In the genomic region with DNA sequence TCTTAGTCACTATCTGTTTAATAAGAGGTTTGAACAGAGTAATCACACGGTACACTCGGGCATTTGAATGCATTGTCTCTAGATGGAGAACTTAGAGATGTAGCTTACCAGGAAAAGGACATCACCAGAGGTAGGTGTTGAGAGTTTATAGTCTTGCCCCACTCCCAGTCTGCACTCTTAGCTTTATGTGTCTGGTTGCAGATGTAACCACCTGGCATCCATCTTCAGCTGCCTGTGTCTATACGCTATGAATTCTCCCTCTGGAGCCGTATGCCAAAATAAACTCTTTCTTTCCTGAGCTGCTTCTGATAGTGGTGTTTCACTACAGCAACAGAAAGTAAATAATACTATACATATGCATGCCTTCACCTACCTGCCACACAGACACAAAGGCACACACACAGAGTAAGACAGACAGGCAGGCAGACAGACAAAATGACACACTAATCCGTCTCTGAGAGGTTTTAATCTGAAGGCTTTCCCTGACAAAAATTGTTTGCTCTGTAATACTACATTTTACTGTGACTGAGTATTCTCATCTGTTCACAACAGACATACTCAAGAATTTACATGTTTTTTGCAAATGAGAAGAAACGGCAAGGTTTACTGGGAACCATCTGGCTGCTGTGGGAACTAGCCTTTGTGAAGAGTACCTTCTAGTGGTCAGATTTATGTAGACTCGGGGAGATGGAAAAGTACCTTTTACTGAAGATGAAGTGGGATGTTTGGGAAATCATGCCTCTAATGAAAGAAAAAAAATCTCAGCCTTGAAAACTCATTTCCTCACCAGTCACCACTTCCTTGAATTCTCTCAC, we compare ENCODE assay signal across 8 mouse cellular contexts.
DNase-seq lines count a peak whose midpoint lies in the region; ATAC-seq lines count a peak whose summit lies in the region.

No protein-coding gene starts in this region.

- H3K9ac ChIP-seq in forebrain, embryonic 14.5 days (ENCODE audit: low read length): no peak overlapping the region
- H3K9ac ChIP-seq in forebrain, embryonic 11.5 days (ENCODE audit: low read length): no peak overlapping the region
- H3K9ac ChIP-seq in neural tube, embryonic 12.5 days: no peak overlapping the region
- no peak overlapping the region for H3K9ac ChIP-seq in kidney, embryonic 15.5 days

- no peaks in the 10 kb centered on the region for H3K9me3 ChIP-seq in forebrain, embryonic 14.5 days (replicated peaks; ENCODE audit: control insufficient read depth, low read length)
- no peaks in the 10 kb centered on the region for H3K9me3 ChIP-seq in forebrain, embryonic 11.5 days (ENCODE audit: control insufficient read depth, low read length)
- no peaks in the 10 kb centered on the region for H3K9me3 ChIP-seq in neural tube, embryonic 12.5 days
- no peaks in the 10 kb centered on the region for H3K9me3 ChIP-seq in kidney, embryonic 15.5 days (replicated peaks)

- ATAC-seq in forebrain, embryonic 14.5 days: no peak
- no peak for ATAC-seq in forebrain, embryonic 11.5 days (replicated peaks; ENCODE audit: low FRiP score)
- ATAC-seq in neural tube, embryonic 12.5 days (ENCODE audit: low FRiP score, low read depth): 0 out of 2 replicates have a peak, but pooled peaks have one; percentile 44
- peak; percentile 81 for ATAC-seq in kidney, embryonic 15.5 days (replicated peaks; ENCODE audit: low FRiP score)

- peak; percentile 59 for DNase-seq in forebrain, embryonic 14.5 days (ENCODE audit: low spot score)
- no peak for DNase-seq in forebrain, embryonic 11.5 days (ENCODE audit: low spot score)
- no peak for DNase-seq in neural tube, embryonic 10.5 days (ENCODE audit: extremely low spot score, low spot score)
- DNase-seq in right cerebral cortex, postnatal 25 days: peak; percentile 4
- no peak for DNase-seq in B cell, adult 2 months
- DNase-seq in left cerebral cortex, adult 11 months (ENCODE audit: low spot score): no peak

- H3K4me3 ChIP-seq in forebrain, embryonic 14.5 days (ENCODE audit: low read depth, low read length): no peak overlapping the region
- no peak overlapping the region for H3K4me3 ChIP-seq in forebrain, embryonic 11.5 days (ENCODE audit: low read depth, low read length)
- H3K4me3 ChIP-seq in neural tube, embryonic 12.5 days: no peak overlapping the region
- no peak overlapping the region for H3K4me3 ChIP-seq in kidney, embryonic 15.5 days (replicated peaks)

- H3K4me1 ChIP-seq in forebrain, embryonic 14.5 days (ENCODE audit: control insufficient read depth, insufficient read depth, low read length): no peaks in the 10 kb centered on the region
- H3K4me1 ChIP-seq in forebrain, embryonic 11.5 days (replicated peaks; ENCODE audit: control insufficient read depth, insufficient read depth, low read length): no peaks in the 10 kb centered on the region
- no peaks in the 10 kb centered on the region for H3K4me1 ChIP-seq in neural tube, embryonic 12.5 days
- no peaks in the 10 kb centered on the region for H3K4me1 ChIP-seq in kidney, embryonic 15.5 days

- H3K4me2 ChIP-seq in forebrain, embryonic 14.5 days (ENCODE audit: low read length): no peak overlapping the region
- no peak overlapping the region for H3K4me2 ChIP-seq in forebrain, embryonic 11.5 days (ENCODE audit: low read depth, low read length, severe bottlenecking)
- no peak overlapping the region for H3K4me2 ChIP-seq in neural tube, embryonic 12.5 days (replicated peaks)
- no peak overlapping the region for H3K4me2 ChIP-seq in kidney, embryonic 15.5 days

- H3K27ac ChIP-seq in forebrain, embryonic 14.5 days (ENCODE audit: low read depth, low read length): no peak overlapping the region
- H3K27ac ChIP-seq in forebrain, embryonic 11.5 days (ENCODE audit: low read depth, low read length): no peak overlapping the region
- H3K27ac ChIP-seq in neural tube, embryonic 12.5 days: no peak overlapping the region
- no peak overlapping the region for H3K27ac ChIP-seq in kidney, embryonic 15.5 days

- H3K36me3 ChIP-seq in forebrain, embryonic 14.5 days (ENCODE audit: control insufficient read depth, insufficient read depth, low read length): no peaks in the 10 kb centered on the region
- H3K36me3 ChIP-seq in forebrain, embryonic 11.5 days (ENCODE audit: control insufficient read depth, insufficient read depth, low read length): no peaks in the 10 kb centered on the region
- no peaks in the 10 kb centered on the region; the same call in 1 of the 2 replicates for H3K36me3 ChIP-seq in neural tube, embryonic 12.5 days
- H3K36me3 ChIP-seq in kidney, embryonic 15.5 days: no peaks in the 10 kb centered on the region

- WGBS in forebrain, embryonic 14.5 days: 78% methylated on average over 7 of the region's 7 CpGs
- 80% methylated on average over 7 of the region's 7 CpGs for WGBS in forebrain, embryonic 11.5 days
- 73% methylated on average over 7 of the region's 7 CpGs for WGBS in neural tube, embryonic 12.5 days
- WGBS in kidney, embryonic 15.5 days: 49% methylated on average over 7 of the region's 7 CpGs

- H3K27me3 ChIP-seq in forebrain, embryonic 14.5 days (replicated peaks; ENCODE audit: control insufficient read depth, insufficient read depth, low read length): no peaks in the 10 kb centered on the region
- no peaks in the 10 kb centered on the region for H3K27me3 ChIP-seq in forebrain, embryonic 11.5 days (ENCODE audit: control insufficient read depth, insufficient read depth, low read length)
- H3K27me3 ChIP-seq in neural tube, embryonic 12.5 days (replicated peaks): no peaks in the 10 kb centered on the region
- no peaks in the 10 kb centered on the region for H3K27me3 ChIP-seq in kidney, embryonic 15.5 days

Comparison
In these comparisons a context has a peak if more than half of its experiments do, and no peak if none do; other contexts are left out.
1. DNase-seq: peak in forebrain, embryonic 14.5 days (single experiment) and right cerebral cortex, postnatal 25 days (single experiment); none in forebrain, embryonic 11.5 days (single experiment), neural tube, embryonic 10.5 days (single experiment), B cell, adult 2 months (0 of 2) and left cerebral cortex, adult 11 months (single experiment).
2. ATAC-seq: peak in neural tube, embryonic 12.5 days (single experiment) and kidney, embryonic 15.5 days (single experiment); none in forebrain, embryonic 14.5 days (single experiment) and forebrain, embryonic 11.5 days (single experiment).